Mouse (Mus musculus): ENCODE measurements around the gene Dab2ip. TPM values are rescaled to one million over a fixed set of nuclear protein-coding genes. Genes with fewer than 3 reads are reported as not detected.

Dab2ip gene
- polyA plus RNA-seq, 1 experiment from 2014 or later: 46.6 TPM

DNA sequence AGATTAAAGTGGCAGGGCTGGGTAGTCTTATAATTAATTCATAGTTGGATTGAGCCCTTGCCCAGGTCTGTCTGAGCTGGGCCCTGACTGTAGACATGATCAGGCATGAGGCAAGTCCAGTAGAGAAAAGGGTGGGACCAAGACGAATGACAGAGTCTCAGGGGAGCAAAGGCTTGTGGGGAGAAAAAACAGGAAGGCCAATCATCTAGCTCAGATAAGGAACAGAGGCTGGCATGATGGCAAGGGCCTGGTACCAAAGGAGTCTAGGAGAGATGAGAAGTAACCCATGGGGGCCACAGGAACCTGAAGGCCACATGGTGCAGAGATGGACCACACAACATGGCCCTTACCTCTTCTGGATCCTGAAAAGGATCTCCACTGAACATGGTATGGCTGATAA, 158.1 kb downstream of the Dab2ip start:
- 36% methylated on average over 1 of the region's 1 CpGs for WGBS
- ATAC-seq (ENCODE audit: insufficient number of reproducible peaks, insufficient read depth, low FRiP score, low read depth): no peak

DNA sequence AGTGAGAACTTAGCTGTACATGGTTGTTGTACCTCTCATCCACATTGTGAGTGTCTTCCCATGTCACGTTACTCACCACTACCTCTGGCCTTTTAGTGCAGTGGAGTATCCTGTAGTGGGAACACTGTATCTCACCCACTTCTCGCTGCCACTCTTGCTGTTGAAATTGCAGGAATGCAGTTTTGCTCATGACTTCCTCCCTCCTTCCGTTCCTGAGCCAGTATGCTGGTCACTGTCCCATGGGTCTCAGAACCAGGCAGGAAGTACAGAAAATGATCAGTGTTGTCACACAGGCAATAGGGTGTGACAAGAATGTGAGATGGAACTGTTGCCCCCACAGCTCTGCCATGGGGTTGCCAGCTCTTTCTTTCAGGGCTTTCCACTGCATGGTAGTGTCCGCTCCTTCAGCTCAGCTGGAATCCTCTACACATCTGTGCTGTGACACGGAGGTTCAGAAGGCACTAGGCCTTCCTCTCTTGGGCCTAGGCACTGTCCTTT, 160.0 kb downstream of the Dab2ip start:
- H3K9me3 ChIP-seq (ENCODE audit: control insufficient read depth, low read length): no peaks in the 10 kb centered on the region
- H3K9ac ChIP-seq (ENCODE audit: low read length): no peak overlapping the region
- 68% methylated on average over 5 of the region's 5 CpGs for WGBS
- peaks cover 95% of the 10 kb centered on the region for H3K36me3 ChIP-seq (ENCODE audit: control insufficient read depth, insufficient read depth, low read length)
- H3K4me3 ChIP-seq (ENCODE audit: control insufficient read depth in 1 of 2, insufficient read depth in 1 of 2, low read depth in 1 of 2, low read length in 2 of 2): no peak overlapping the region
- H3K4me2 ChIP-seq (ENCODE audit: low read length): no peak overlapping the region
- H3K4me1 ChIP-seq (ENCODE audit: control insufficient read depth in 2 of 2, insufficient read depth in 2 of 2, low read length in 2 of 2): peaks cover 22 to 27% of the 10 kb centered on the region in 2 experiments
- H3K27me3 ChIP-seq (ENCODE audit: control insufficient read depth, insufficient read depth, low read length): no peaks in the 10 kb centered on the region
- no peak for ATAC-seq (ENCODE audit: insufficient number of reproducible peaks, insufficient read depth, low FRiP score, low read depth)
- H3K27ac ChIP-seq (replicated peaks in 1 of 2; ENCODE audit: control insufficient read depth in 1 of 2, insufficient read depth in 1 of 2, low read depth in 2 of 2, low read length in 2 of 2): no peak overlapping the region

More for the DNA sequence above, 158.1 kb downstream of the Dab2ip start:
- Histone ChIP-seq H3K4me2 (ENCODE audit: low read length) (no peak overlapping the region), H3K27ac (replicated peaks in 1 of 2; ENCODE audit: control insufficient read depth in 1 of 2, insufficient read depth in 1 of 2, low read depth in 2 of 2, low read length in 2 of 2) (no peak overlapping the region), H3K36me3 (ENCODE audit: control insufficient read depth, insufficient read depth, low read length) (peaks cover 95% of the 10 kb centered on the region), H3K4me1 (ENCODE audit: control insufficient read depth in 2 of 2, insufficient read depth in 2 of 2, low read length in 2 of 2) (peaks cover 22 to 30% of the 10 kb centered on the region in 2 experiments), H3K9ac (ENCODE audit: low read length) (no peak overlapping the region), H3K9me3 (ENCODE audit: control insufficient read depth, low read length) (no peaks in the 10 kb centered on the region), H3K4me3 (ENCODE audit: control insufficient read depth in 1 of 2, insufficient read depth in 1 of 2, low read depth in 1 of 2, low read length in 2 of 2) (no peak overlapping the region), H3K27me3 (ENCODE audit: control insufficient read depth, insufficient read depth, low read length) (no peaks in the 10 kb centered on the region)

DNA sequence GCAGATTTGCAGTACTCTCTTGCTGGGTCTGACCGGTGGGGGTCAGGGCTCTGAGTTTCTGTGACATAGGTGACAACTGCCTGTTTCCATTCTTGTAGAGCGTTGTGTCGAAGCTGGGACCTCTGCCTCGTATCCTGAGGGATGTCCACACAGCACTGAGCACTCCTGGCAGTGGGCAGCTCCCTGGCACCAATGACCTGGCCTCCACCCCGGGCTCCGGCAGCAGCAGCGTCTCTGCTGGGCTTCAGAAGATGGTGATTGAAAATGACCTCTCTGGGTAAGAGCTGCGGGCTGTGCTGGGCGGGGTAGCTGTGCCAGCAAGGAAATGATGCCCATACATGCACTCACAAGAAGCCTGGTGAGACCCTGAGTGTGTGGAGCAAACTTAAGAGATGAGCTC, 160.6 kb downstream of the Dab2ip start:
- H3K27me3 ChIP-seq (ENCODE audit: control insufficient read depth, insufficient read depth, low read length): no peaks in the 10 kb centered on the region
- no peaks in the 10 kb centered on the region for H3K9me3 ChIP-seq (ENCODE audit: control insufficient read depth, low read length)
- H3K36me3 ChIP-seq (ENCODE audit: control insufficient read depth, insufficient read depth, low read length): peaks cover 95% of the 10 kb centered on the region
- 92% methylated on average over 9 of the region's 9 CpGs for WGBS
- no peak overlapping the region for H3K4me2 ChIP-seq (ENCODE audit: low read length)
- H3K4me3 ChIP-seq (ENCODE audit: control insufficient read depth in 1 of 2, insufficient read depth in 1 of 2, low read depth in 1 of 2, low read length in 2 of 2): no peak overlapping the region
- no peak overlapping the region for H3K9ac ChIP-seq (ENCODE audit: low read length)
- H3K27ac ChIP-seq (replicated peaks in 1 of 2; ENCODE audit: control insufficient read depth in 1 of 2, insufficient read depth in 1 of 2, low read depth in 2 of 2, low read length in 2 of 2): no peak overlapping the region
- H3K4me1 ChIP-seq (ENCODE audit: control insufficient read depth in 2 of 2, insufficient read depth in 2 of 2, low read length in 2 of 2): peaks cover 19 to 20% of the 10 kb centered on the region in 2 experiments
- no peak for ATAC-seq (ENCODE audit: insufficient number of reproducible peaks, insufficient read depth, low FRiP score, low read depth)

GRCm38 (mm10) chr2:35719230-35720005, 161.4 kb downstream of the Dab2ip start:
- H3K4me3 ChIP-seq (ENCODE audit: control insufficient read depth in 1 of 2, insufficient read depth in 1 of 2, low read depth in 1 of 2, low read length in 2 of 2): no peak overlapping the region
- H3K27me3 ChIP-seq (ENCODE audit: control insufficient read depth, insufficient read depth, low read length): no peaks in the 10 kb centered on the region
- ATAC-seq (ENCODE audit: insufficient number of reproducible peaks, insufficient read depth, low FRiP score, low read depth): no peak
- peaks cover 95% of the 10 kb centered on the region for H3K36me3 ChIP-seq (ENCODE audit: control insufficient read depth, insufficient read depth, low read length)
- no peak overlapping the region for H3K27ac ChIP-seq (replicated peaks in 1 of 2; ENCODE audit: control insufficient read depth in 1 of 2, insufficient read depth in 1 of 2, low read depth in 2 of 2, low read length in 2 of 2)
- H3K9me3 ChIP-seq (ENCODE audit: control insufficient read depth, low read length): no peaks in the 10 kb centered on the region
- H3K9ac ChIP-seq (ENCODE audit: low read length): no peak overlapping the region
- H3K4me2 ChIP-seq (ENCODE audit: low read length): no peak overlapping the region
- WGBS: 82% methylated on average over 12 of the region's 12 CpGs
- H3K4me1 ChIP-seq (ENCODE audit: control insufficient read depth in 2 of 2, insufficient read depth in 2 of 2, low read length in 2 of 2): peaks cover 11 to 13% of the 10 kb centered on the region in 2 experiments

GRCm38 (mm10) chr2:35720104-35720503, 162.0 kb downstream of the Dab2ip start:
- WGBS: 93% methylated on average over 12 of the region's 12 CpGs
- Histone ChIP-seq H3K27ac (replicated peaks in 1 of 2; ENCODE audit: control insufficient read depth in 1 of 2, insufficient read depth in 1 of 2, low read depth in 2 of 2, low read length in 2 of 2) (no peak overlapping the region), H3K27me3 (ENCODE audit: control insufficient read depth, insufficient read depth, low read length) (no peaks in the 10 kb centered on the region), H3K4me2 (ENCODE audit: low read length) (no peak overlapping the region), H3K36me3 (ENCODE audit: control insufficient read depth, insufficient read depth, low read length) (peaks cover 99% of the 10 kb centered on the region), H3K4me1 (ENCODE audit: control insufficient read depth in 2 of 2, insufficient read depth in 2 of 2, low read length in 2 of 2) (peaks cover 4 to 6% of the 10 kb centered on the region in 2 experiments), H3K9ac (ENCODE audit: low read length) (no peak overlapping the region), H3K4me3 (ENCODE audit: control insufficient read depth in 1 of 2, insufficient read depth in 1 of 2, low read depth in 1 of 2, low read length in 2 of 2) (no peak overlapping the region), H3K9me3 (ENCODE audit: control insufficient read depth, low read length) (no peaks in the 10 kb centered on the region)
- ATAC-seq (ENCODE audit: insufficient number of reproducible peaks, insufficient read depth, low FRiP score, low read depth): no peak

DNA sequence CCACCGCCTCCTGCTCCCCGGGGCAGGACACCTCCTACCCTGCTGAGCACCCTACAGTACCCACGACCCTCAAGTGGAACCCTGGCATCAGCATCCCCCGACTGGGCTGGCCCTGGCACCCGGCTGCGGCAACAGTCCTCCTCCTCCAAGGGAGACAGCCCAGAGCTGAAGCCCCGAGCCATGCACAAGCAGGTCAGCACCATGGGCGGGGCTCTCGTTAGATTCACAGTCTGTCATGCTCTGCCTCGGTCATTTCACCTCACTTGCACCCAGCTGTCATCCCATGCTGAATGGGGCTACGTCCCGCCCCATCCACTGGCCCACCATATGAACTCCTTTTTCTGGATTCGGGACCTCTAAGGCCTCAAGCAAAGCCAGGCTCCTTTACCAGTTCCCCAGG, 162.5 kb downstream of the Dab2ip start:
- no peak for ATAC-seq (ENCODE audit: insufficient number of reproducible peaks, insufficient read depth, low FRiP score, low read depth)
- 91% methylated on average over 13 of the region's 13 CpGs for WGBS

DNA sequence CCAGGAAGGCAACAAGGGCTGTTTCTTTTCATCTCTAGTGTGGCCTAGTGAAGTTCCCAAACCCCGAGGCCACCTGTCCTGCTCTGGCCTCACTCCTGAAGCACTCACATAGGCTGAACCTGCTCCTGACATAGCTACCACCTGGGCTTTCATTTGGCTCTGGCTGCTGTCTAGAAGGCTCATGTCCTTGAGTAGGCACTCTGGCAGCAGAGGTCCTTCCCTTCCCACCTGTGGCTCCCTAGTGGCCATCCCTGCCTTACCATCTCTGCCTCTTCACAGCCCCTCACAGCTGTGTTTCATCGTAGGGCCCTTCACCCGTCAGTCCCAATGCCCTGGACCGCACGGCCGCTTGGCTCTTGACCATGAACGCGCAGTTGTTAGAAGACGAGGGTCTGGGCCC, 162.9 kb downstream of the Dab2ip start:
- 89% methylated on average over 9 of the region's 9 CpGs for WGBS
- H3K36me3 ChIP-seq (ENCODE audit: control insufficient read depth, insufficient read depth, low read length): peaks cover 99% of the 10 kb centered on the region
- H3K9ac ChIP-seq (ENCODE audit: low read length): no peak overlapping the region

More for the DNA sequence above, 162.5 kb downstream of the Dab2ip start:
- Histone ChIP-seq H3K27me3 (ENCODE audit: control insufficient read depth, insufficient read depth, low read length) (no peaks in the 10 kb centered on the region), H3K4me1 (ENCODE audit: control insufficient read depth in 2 of 2, insufficient read depth in 2 of 2, low read length in 2 of 2) (peaks cover 2 to 4% of the 10 kb centered on the region in 2 experiments; a peak in 1 of 4 replicates), H3K9ac (ENCODE audit: low read length) (no peak overlapping the region), H3K4me3 (ENCODE audit: control insufficient read depth in 1 of 2, insufficient read depth in 1 of 2, low read depth in 1 of 2, low read length in 2 of 2) (no peak overlapping the region), H3K36me3 (ENCODE audit: control insufficient read depth, insufficient read depth, low read length) (peaks cover 99% of the 10 kb centered on the region), H3K9me3 (ENCODE audit: control insufficient read depth, low read length) (no peaks in the 10 kb centered on the region), H3K4me2 (ENCODE audit: low read length) (no peak overlapping the region), H3K27ac (replicated peaks in 1 of 2; ENCODE audit: control insufficient read depth in 1 of 2, insufficient read depth in 1 of 2, low read depth in 2 of 2, low read length in 2 of 2) (no peak overlapping the region)

More for the DNA sequence above, 162.9 kb downstream of the Dab2ip start:
- H3K4me2 ChIP-seq (ENCODE audit: low read length): no peak overlapping the region
- no peak for ATAC-seq (ENCODE audit: insufficient number of reproducible peaks, insufficient read depth, low FRiP score, low read depth)
- H3K4me1 ChIP-seq (ENCODE audit: control insufficient read depth in 2 of 2, insufficient read depth in 2 of 2, low read length in 2 of 2): peaks cover 2 to 3% of the 10 kb centered on the region in 2 experiments; a peak in 1 of 4 replicates
- H3K27me3 ChIP-seq (ENCODE audit: control insufficient read depth, insufficient read depth, low read length): no peaks in the 10 kb centered on the region
- no peaks in the 10 kb centered on the region for H3K9me3 ChIP-seq (ENCODE audit: control insufficient read depth, low read length)
- H3K27ac ChIP-seq (replicated peaks in 1 of 2; ENCODE audit: control insufficient read depth in 1 of 2, insufficient read depth in 1 of 2, low read depth in 2 of 2, low read length in 2 of 2): no peak overlapping the region
- no peak overlapping the region for H3K4me3 ChIP-seq (ENCODE audit: control insufficient read depth in 1 of 2, insufficient read depth in 1 of 2, low read depth in 1 of 2, low read length in 2 of 2)

Measured in heart, embryonic 14.5 days (tissue).